Mouse (Mus musculus): ENCODE results near the gene Psmf1. TPM values are rescaled to one million over a fixed set of nuclear protein-coding genes. Genes with fewer than 3 reads are reported as not detected.

The Psmf1 gene
- total and polyA plus RNA-seq, 3 experiments, result 21.8 to 29.6 (median 25.9) TPM

DNA sequence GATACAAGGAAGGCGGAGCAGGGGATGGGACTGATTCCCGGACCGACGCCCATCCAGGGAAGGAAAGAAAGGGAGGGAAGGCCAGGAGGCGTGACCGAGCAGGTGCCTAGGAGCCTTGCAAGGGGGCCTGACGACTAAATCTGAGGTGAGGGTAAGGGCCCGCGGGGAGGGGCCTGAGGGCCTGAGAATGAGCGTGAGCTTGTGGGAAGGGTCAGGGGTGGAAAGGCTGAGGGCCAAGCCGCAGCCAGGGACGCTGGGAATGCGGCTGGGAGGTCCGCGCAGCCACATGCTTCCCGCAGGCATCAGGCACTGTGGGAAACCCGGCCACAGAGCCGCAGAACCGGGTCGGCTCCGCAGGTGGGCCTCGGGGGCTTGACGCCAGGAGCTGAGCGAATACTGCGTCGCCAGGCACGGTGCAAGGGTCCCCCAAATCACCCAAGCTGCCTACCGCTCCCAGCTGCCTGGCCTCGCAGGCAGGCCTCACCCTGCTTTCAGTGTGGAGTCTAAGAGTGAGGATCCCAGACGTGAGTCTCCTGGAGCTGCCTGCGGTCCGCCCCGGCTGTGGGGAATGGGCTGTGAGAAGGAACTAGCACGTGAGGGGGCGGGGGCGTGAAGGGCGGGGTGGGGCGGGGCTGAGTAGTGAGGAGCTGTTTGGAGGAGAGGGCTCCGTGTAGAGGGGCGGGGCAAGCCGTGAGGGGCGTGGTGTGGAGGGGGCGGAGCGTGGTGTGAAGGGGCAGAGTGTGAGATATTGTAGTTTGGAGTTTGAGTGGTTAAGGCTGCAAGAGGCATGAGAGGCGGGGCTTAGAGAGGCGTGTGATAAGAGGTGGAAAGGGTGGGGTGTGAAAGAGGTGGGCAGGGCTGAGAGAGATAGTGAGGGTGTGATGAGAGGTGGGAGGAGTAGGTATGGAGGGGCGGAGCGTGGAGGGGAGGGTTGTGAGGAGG is 73.7 kb downstream of the Psmf1 start:
- no peak overlapping the region for H3K9ac ChIP-seq (ENCODE audit: low read depth, low read length)
- H3K27ac ChIP-seq, result no peak overlapping the region
- 32% methylated on average over 48 of the region's 48 CpGs for WGBS
- no peaks in the 10 kb centered on the region for H3K4me1 ChIP-seq (ENCODE audit: control insufficient read depth, insufficient read depth, low read length)
- no peaks in the 10 kb centered on the region for H3K36me3 ChIP-seq (ENCODE audit: control insufficient read depth, insufficient read depth, low read length)
- peaks cover 5% of the 10 kb centered on the region for H3K27me3 ChIP-seq (ENCODE audit: control insufficient read depth, insufficient read depth, low read length)
- H3K79me2 ChIP-seq (replicated peaks; ENCODE audit: control insufficient read depth, insufficient read depth, low read length), result no peaks in the 10 kb centered on the region
- H3K4me3 ChIP-seq, result no peak overlapping the region
- intact Hi-C loops (cut with DNase I), result no loop called here
- TF ChIP-seq EP300 (IDR thresholded peaks at IDR 0.05; ENCODE audit: insufficient read depth, low read depth, low read length) (no peak), CTCF (IDR thresholded peaks at IDR 0.05) (no peak), POLR2A (IDR thresholded peaks at IDR 0.05; ENCODE audit: insufficient read depth, low read depth, low read length) (no peak)
- no peak for DNase-seq

- Histone ChIP-seq H3K27me3 (ENCODE audit: control insufficient read depth, insufficient read depth, low read length) (peaks cover 5% of the 10 kb centered on the region), H3K4me1 (ENCODE audit: control insufficient read depth, insufficient read depth, low read length) (no peaks in the 10 kb centered on the region), H3K4me3 (no peak within 1 kb of the TSS), H3K79me2 (replicated peaks; ENCODE audit: control insufficient read depth, insufficient read depth, low read length) (no peaks in the 10 kb centered on the region), H3K36me3 (ENCODE audit: control insufficient read depth, insufficient read depth, low read length) (no peaks in the 10 kb centered on the region), H3K27ac (no peak within 1 kb of the TSS), H3K9ac (ENCODE audit: low read depth, low read length) (no peak within 1 kb of the TSS)
- intact Hi-C loops (cut with DNase I), result no loop called here
- 65% methylated on average over 3 of the region's 3 CpGs for WGBS
- TF ChIP-seq CTCF (IDR thresholded peaks at IDR 0.05) (no peak), EP300 (IDR thresholded peaks at IDR 0.05; ENCODE audit: insufficient read depth, low read depth, low read length) (no peak)
- no peak for DNase-seq
These were observed 75.6 kb downstream of the Psmf1 start, which contains the start of gene Rad21l for GRCm38 (mm10) chr2:151668433-151668832. Gene Rad21l (minus strand): TSS chr2:151668533.

Other genes with a start within 250 kb of the Psmf1 start
- 100 to 1,000 TPM; 197 to 211 TPM for gene Fkbp1a, start 201.7 kb downstream of the Psmf1 start, total RNA-seq (2021)
- 90.5 and 145 TPM in 2 replicates for gene Fkbp1a, start 201.7 kb downstream of the Psmf1 start, polyA plus RNA-seq (2012; rRNA removed)
- 1 to 10 TPM; 1.9 to 2.4 TPM for gene Sdcbp2, start 171.6 kb downstream of the Psmf1 start, total RNA-seq (2021)
- gene Sdcbp2, start 171.6 kb downstream of the Psmf1 start, polyA plus RNA-seq (2012; rRNA removed), result 2.2 TPM in 2 replicates
- gene Snph, start 111.6 kb downstream of the Psmf1 start, total RNA-seq (2021), result 1 to 10 TPM; 4.3 to 5.0 TPM
- 0.09 and 0.21 TPM in 2 replicates for gene Snph, start 111.6 kb downstream of the Psmf1 start, polyA plus RNA-seq (2012; rRNA removed)
- not detected for gene Rad21l, start 75.7 kb downstream of the Psmf1 start, total RNA-seq (2021)
- gene Rad21l, start 75.7 kb downstream of the Psmf1 start, polyA plus RNA-seq (2012; rRNA removed), result not detected in 2 replicates
- gene Tmem74b, start 42.2 kb downstream of the Psmf1 start, total RNA-seq (2021), result 1 to 10 TPM; 4.6 to 5.8 TPM
- gene Tmem74b, start 42.2 kb downstream of the Psmf1 start, polyA plus RNA-seq (2012; rRNA removed), result 4.4 and 4.5 TPM in 2 replicates
- not detected for gene Rspo4, start 98.7 kb upstream of the Psmf1 start, total RNA-seq (2021)
- not detected in 2 replicates for gene Rspo4, start 98.7 kb upstream of the Psmf1 start, polyA plus RNA-seq (2012; rRNA removed)
- under 1 TPM; 0.23 to 0.27 TPM for gene Angpt4, start 167.0 kb upstream of the Psmf1 start, total RNA-seq (2021)
- gene Angpt4, start 167.0 kb upstream of the Psmf1 start, polyA plus RNA-seq (2012; rRNA removed), result 0.94 and 1.0 TPM in 2 replicates
- gene Fam110a, start 236.0 kb upstream of the Psmf1 start, total RNA-seq (2021), result 1 to 10 TPM; 4.3 to 4.7 TPM
- gene Fam110a, start 236.0 kb upstream of the Psmf1 start, polyA plus RNA-seq (2012; rRNA removed), result 6.6 and 7.2 TPM in 2 replicates